Mouse (Mus musculus) embryonic facial prominence, embryonic 11.5 days (tissue): ENCODE measurements at regions not wholly inside any gene's neighbourhood (a gene's known extent, or its start where the extent isn't known, plus 50 kb on each side); places are given as distances from the start of the nearest gene placed in this dataset.

Experiments used
- ATAC-seq: fragments of 200-750 bp; cut with Nextera tagmentation; replicated peaks from 2 replicates; pipeline ENCODE4 v1.8.0; 2017; ENCODE audit warnings: low read depth; ENCODE audit not compliant: insufficient number of reproducible peaks, low FRiP score, low TSS enrichment
- DNase-seq: peaks from one replicate; pipeline ENCODE4 v3.0.0-alpha.2; 2015; ENCODE audit warnings: low spot score
- H3K27ac ChIP-seq: fragments of 300-500 bp; sonication (generic); replicated peaks from 2 replicates; pipeline ENCODE4 v1.5.1; 2014; ENCODE audit warnings: mild to moderate bottlenecking, low read depth, low read length, control low read depth
- H3K27me3 ChIP-seq: fragments of 300-500 bp; sonication (generic); 2 replicates; pipeline ENCODE4 v1.6.1; 2014; ENCODE audit warnings: mild to moderate bottlenecking, low read length, moderate library complexity, mixed read lengths; ENCODE audit not compliant: control insufficient read depth, insufficient read depth
- H3K36me3 ChIP-seq: fragments of 300-500 bp; sonication (generic); replicated peaks from 2 replicates; pipeline ENCODE4 v1.6.1; 2014; ENCODE audit warnings: low read depth, mild to moderate bottlenecking, low read length, moderate library complexity, mixed read lengths; ENCODE audit not compliant: control insufficient read depth, insufficient read depth
- H3K4me1 ChIP-seq: fragments of 300-500 bp; sonication (generic); 2 replicates; pipeline ENCODE4 v1.6.1; 2014; ENCODE audit warnings: low read length, mixed read lengths; ENCODE audit not compliant: control insufficient read depth, insufficient read depth
- H3K4me2 ChIP-seq: fragments of 300-500 bp; sonication (generic); 2 replicates; pipeline ENCODE4 v1.6.1; 2014; ENCODE audit warnings: low read depth, mild to moderate bottlenecking, control low read depth, low read length, moderate library complexity
- H3K4me3 ChIP-seq: fragments of 300-500 bp; sonication (generic); 2 replicates; pipeline ENCODE4 v1.5.1; 2014; ENCODE audit warnings: low read depth, low read length, control low read depth
- H3K9ac ChIP-seq: fragments of 300-500 bp; sonication (generic); replicated peaks from 2 replicates; pipeline ENCODE4 v1.6.1; 2014; ENCODE audit warnings: mild to moderate bottlenecking, control low read depth, low read length
- H3K9me3 ChIP-seq: fragments of 300-500 bp; sonication (generic); replicated peaks from 2 replicates; pipeline ENCODE4 v1.6.1; 2016; ENCODE audit warnings: mild to moderate bottlenecking, low read length, inconsistent platforms, mixed read lengths; ENCODE audit not compliant: control insufficient read depth
- WGBS: fragments of 180-500 bp; shearing (Covaris S2); extraction: QIAGEN DNeasy Blood & Tissue Kit; methylation state at CpG from one replicate; pipeline ENCODE4 v1.1.7; 2014; 5-methylcytosine and 5-hydroxymethylcytosine counted together

- Histone ChIP-seq H3K27ac (no peak overlapping the region), H3K4me1 (no peaks in the 10 kb centered on the region), H3K9me3 (no peaks in the 10 kb centered on the region), H3K4me3 (no peak overlapping the region), H3K9ac (no peak overlapping the region), H3K27me3 (no peaks in the 10 kb centered on the region), H3K4me2 (no peak overlapping the region), H3K36me3 (no peaks in the 10 kb centered on the region)
- no peak for DNase-seq
- WGBS, result 67% methylated on average over 10 of the region's 10 CpGs
- 0 out of 2 replicates have a peak, but pooled peaks have one; percentile 35 for ATAC-seq
Observed at GRCm38 (mm10) chr4:152912846-152913245, 435.2 kb upstream of the Kcnab2 start.

- no peaks in the 10 kb centered on the region for H3K9me3 ChIP-seq
- H3K36me3 ChIP-seq, result no peaks in the 10 kb centered on the region
- H3K27me3 ChIP-seq, result no peaks in the 10 kb centered on the region
- DNase-seq, result no peak
- H3K27ac ChIP-seq, result no peak overlapping the region
- H3K4me1 ChIP-seq, result no peaks in the 10 kb centered on the region
- H3K4me3 ChIP-seq, result no peak overlapping the region
- WGBS, result 86% methylated on average over 5 of the region's 5 CpGs
- H3K9ac ChIP-seq, result no peak overlapping the region
- ATAC-seq, result no peak
- no peak overlapping the region for H3K4me2 ChIP-seq
Observed at GRCm38 (mm10) chr4:152908235-152908634, 430.6 kb upstream of the Kcnab2 start.

DNA sequence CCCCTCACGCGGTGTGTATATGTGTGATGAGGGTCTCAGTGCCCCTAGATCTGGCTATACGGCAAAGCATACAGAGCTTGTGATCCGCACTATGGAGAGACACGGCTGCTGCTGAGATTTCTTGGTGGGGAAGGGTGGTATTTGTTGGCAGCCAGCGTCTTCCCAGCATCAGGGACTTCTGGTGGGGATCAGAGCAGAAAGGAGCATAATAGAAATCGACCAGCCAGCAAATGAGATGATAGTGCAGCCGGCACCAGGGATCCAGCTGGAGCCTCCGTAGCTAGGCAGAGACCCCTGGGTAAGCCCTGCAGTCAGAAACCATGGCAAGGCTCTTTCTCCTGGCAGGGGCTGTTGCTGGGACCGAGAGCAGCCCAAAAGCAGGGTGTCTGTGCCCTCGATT is 425.2 kb upstream of the Kcnab2 start:
- WGBS, result 76% methylated on average over 11 of the region's 11 CpGs
- Histone ChIP-seq H3K36me3 (no peaks in the 10 kb centered on the region), H3K4me3 (no peak overlapping the region), H3K9ac (no peak overlapping the region), H3K9me3 (no peaks in the 10 kb centered on the region), H3K4me2 (no peak overlapping the region), H3K4me1 (no peaks in the 10 kb centered on the region), H3K27ac (no peak overlapping the region), H3K27me3 (no peaks in the 10 kb centered on the region)
- ATAC-seq, result no peak
- DNase-seq, result no peak

GRCm38 (mm10) chr4:152900049-152900448 is 422.4 kb upstream of the Kcnab2 start:
- H3K9me3 ChIP-seq, result no peaks in the 10 kb centered on the region
- H3K27me3 ChIP-seq, result no peaks in the 10 kb centered on the region
- H3K4me1 ChIP-seq, result no peaks in the 10 kb centered on the region
- 80% methylated on average over 4 of the region's 4 CpGs for WGBS
- no peak overlapping the region for H3K27ac ChIP-seq
- DNase-seq (no peak), ATAC-seq (no peak)
- no peak overlapping the region for H3K4me3 ChIP-seq
- no peak overlapping the region for H3K4me2 ChIP-seq
- no peaks in the 10 kb centered on the region for H3K36me3 ChIP-seq
- H3K9ac ChIP-seq, result no peak overlapping the region

- no peaks in the 10 kb centered on the region for H3K9me3 ChIP-seq
- no peaks in the 10 kb centered on the region for H3K36me3 ChIP-seq
- no peaks in the 10 kb centered on the region for H3K4me1 ChIP-seq
- 69% methylated on average over 13 of the region's 13 CpGs for WGBS
- no peak overlapping the region for H3K27ac ChIP-seq
- ATAC-seq (no peak), DNase-seq (peak; percentile 12)
- no peaks in the 10 kb centered on the region for H3K27me3 ChIP-seq
- no peak overlapping the region for H3K4me3 ChIP-seq
- H3K9ac ChIP-seq, result no peak overlapping the region
- H3K4me2 ChIP-seq, result no peak overlapping the region
Observed at GRCm38 (mm10) chr4:152895076-152895475, 417.4 kb upstream of the Kcnab2 start.

DNA sequence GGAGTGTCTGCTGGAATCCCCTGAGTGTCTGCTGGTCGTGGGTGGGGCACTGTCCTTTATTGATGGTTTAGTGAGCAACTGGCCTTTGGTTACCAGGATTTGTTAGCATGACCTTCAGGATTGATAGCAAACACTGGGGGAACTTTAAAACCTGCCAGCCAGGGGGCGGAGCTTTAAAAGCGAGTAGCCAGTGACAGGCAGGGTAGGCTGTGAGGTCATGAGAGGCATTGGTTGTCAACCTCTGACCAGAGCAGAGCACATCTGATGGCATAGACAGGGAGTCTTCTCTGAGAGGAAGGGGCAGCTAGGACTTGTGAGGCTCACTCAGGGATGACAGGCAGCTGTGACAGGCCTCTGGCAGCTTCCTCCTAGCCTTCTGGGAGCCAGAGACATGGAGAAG is 415.3 kb upstream of the Kcnab2 start:
- H3K9ac ChIP-seq, result no peak overlapping the region
- H3K27ac ChIP-seq, result no peak overlapping the region
- H3K4me3 ChIP-seq, result no peak overlapping the region
- no peak overlapping the region for H3K4me2 ChIP-seq
- no peaks in the 10 kb centered on the region for H3K9me3 ChIP-seq
- no peaks in the 10 kb centered on the region for H3K36me3 ChIP-seq
- DNase-seq (no peak), ATAC-seq (no peak)
- 88% methylated on average over 3 of the region's 3 CpGs for WGBS
- H3K4me1 ChIP-seq, result no peaks in the 10 kb centered on the region
- H3K27me3 ChIP-seq, result no peaks in the 10 kb centered on the region

GRCm38 (mm10) chr4:152889211-152889610 is 411.5 kb upstream of the Kcnab2 start:
- Histone ChIP-seq H3K9ac (no peak overlapping the region), H3K27ac (no peak overlapping the region), H3K36me3 (no peaks in the 10 kb centered on the region), H3K4me2 (no peak overlapping the region), H3K4me1 (no peaks in the 10 kb centered on the region), H3K4me3 (no peak overlapping the region), H3K9me3 (no peaks in the 10 kb centered on the region), H3K27me3 (no peaks in the 10 kb centered on the region)
- ATAC-seq, result no peak
- DNase-seq, result peak; percentile 12
- WGBS, result 78% methylated on average over 5 of the region's 5 CpGs

- no peaks in the 10 kb centered on the region for H3K9me3 ChIP-seq
- no peak overlapping the region for H3K27ac ChIP-seq
- 75% methylated on average over 14 of the region's 14 CpGs for WGBS
- no peaks in the 10 kb centered on the region for H3K4me1 ChIP-seq
- no peak overlapping the region for H3K4me2 ChIP-seq
- H3K27me3 ChIP-seq, result no peaks in the 10 kb centered on the region
- no peaks in the 10 kb centered on the region for H3K36me3 ChIP-seq
- ATAC-seq, result no peak
- no peak overlapping the region for H3K9ac ChIP-seq
- H3K4me3 ChIP-seq, result no peak overlapping the region
- DNase-seq, result no peak
Observed at GRCm38 (mm10) chr4:152888306-152888705, 410.6 kb upstream of the Kcnab2 start.
